19 mouse cellular contexts compared by ENCODE assay signal in the genomic region with DNA sequence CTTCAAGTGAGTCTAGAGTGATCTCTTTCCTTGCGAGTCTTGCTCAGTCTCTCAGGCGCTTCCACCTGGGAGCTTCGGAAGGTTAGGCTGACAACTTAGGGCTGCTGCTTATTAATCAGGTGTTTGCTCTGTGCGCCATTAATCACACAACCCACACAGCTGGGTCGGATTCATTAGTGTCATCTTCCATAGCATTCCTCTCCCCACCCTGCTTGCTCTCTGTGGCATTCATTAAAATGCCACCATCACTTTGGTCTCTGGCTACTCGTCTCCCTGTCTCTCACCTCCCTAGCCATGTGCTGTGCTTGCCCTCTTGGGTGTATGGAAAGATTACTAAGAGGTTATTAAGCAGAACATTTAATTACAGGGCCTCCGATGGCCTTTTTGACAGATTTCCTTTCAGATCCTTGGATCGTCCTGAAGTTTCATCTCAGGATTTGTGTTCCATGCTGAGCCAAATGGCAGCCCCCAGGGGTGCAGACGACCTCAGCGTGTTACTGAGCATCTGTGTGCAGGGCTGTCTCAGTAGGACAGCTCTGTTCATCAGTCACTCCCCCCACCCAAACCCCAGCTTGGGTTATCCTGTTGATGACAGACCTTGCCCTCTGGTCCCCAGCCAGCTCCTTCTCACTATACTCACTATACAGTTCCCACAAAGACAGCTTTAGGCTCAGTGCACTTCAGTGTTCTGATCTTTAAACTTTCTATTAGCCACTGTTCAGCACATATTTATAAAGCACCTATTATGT.
A peak's percentile ranks its signal among the peaks of the same experiment; 100 is the strongest.
DNase-seq lines count a peak whose midpoint lies in the region; ATAC-seq and TF ChIP-seq lines count a peak whose summit lies in the region.
"Had no signal": no experiment of that assay in that cellular context is flagged by ENCODE, and none has a peak within 500 bp of the region (broad histone marks: within the 10 kb centered on the region; RNA-seq: fewer than 3 reads in every experiment).

No protein-coding gene starts in this region.

- H3K9ac ChIP-seq in forebrain, embryonic 16.5 days (replicated peaks; ENCODE audit: low read depth, low read length), result no peak overlapping the region
- no peak overlapping the region for H3K9ac ChIP-seq in forebrain, embryonic 11.5 days (ENCODE audit: low read length)
- H3K9ac ChIP-seq in midbrain, embryonic 12.5 days (replicated peaks), result no peak overlapping the region
- no peak overlapping the region for H3K9ac ChIP-seq in midbrain, postnatal 0 days (replicated peaks; ENCODE audit: low read length, poor library complexity, severe bottlenecking)
- H3K9ac ChIP-seq in hindbrain, postnatal 0 days (replicated peaks; ENCODE audit: low read length), result no peak overlapping the region
- no peak overlapping the region for H3K9ac ChIP-seq in neural tube, embryonic 15.5 days (replicated peaks)
- H3K9ac ChIP-seq: heart, embryonic 13.5 days had no signal

- H3K27ac ChIP-seq in forebrain, embryonic 16.5 days (ENCODE audit: low read length), result no peak overlapping the region
- H3K27ac ChIP-seq in forebrain, embryonic 11.5 days (ENCODE audit: low read depth, low read length), result no peak overlapping the region
- H3K27ac ChIP-seq in midbrain, embryonic 12.5 days (replicated peaks), result no peak overlapping the region
- H3K27ac ChIP-seq in midbrain, postnatal 0 days (ENCODE audit: low read depth, low read length), result no peak overlapping the region
- no peak overlapping the region for H3K27ac ChIP-seq in hindbrain, postnatal 0 days
- no peak overlapping the region for H3K27ac ChIP-seq in neural tube, embryonic 15.5 days (replicated peaks)
- H3K27ac ChIP-seq: heart, embryonic 13.5 days; stomach, postnatal 0 days had no signal

- no peaks in the 10 kb centered on the region for H3K27me3 ChIP-seq in forebrain, embryonic 16.5 days (replicated peaks; ENCODE audit: control insufficient read depth, insufficient read depth, low read length)
- H3K27me3 ChIP-seq in forebrain, embryonic 11.5 days (ENCODE audit: control insufficient read depth, insufficient read depth, low read length), result no peaks in the 10 kb centered on the region
- no peaks in the 10 kb centered on the region for H3K27me3 ChIP-seq in midbrain, embryonic 12.5 days
- no peaks in the 10 kb centered on the region for H3K27me3 ChIP-seq in midbrain, postnatal 0 days (ENCODE audit: insufficient read depth, low read length)
- H3K27me3 ChIP-seq in hindbrain, postnatal 0 days (ENCODE audit: insufficient read depth, low read length), result no peaks in the 10 kb centered on the region
- no peaks in the 10 kb centered on the region for H3K27me3 ChIP-seq in neural tube, embryonic 15.5 days (replicated peaks)
- H3K27me3 ChIP-seq: heart, embryonic 13.5 days had no signal

- no peak for DNase-seq in forebrain, embryonic 11.5 days (ENCODE audit: low spot score)
- DNase-seq in midbrain, postnatal 0 days (ENCODE audit: low spot score), result no peak
- DNase-seq in hindbrain, postnatal 0 days (ENCODE audit: low spot score), result peak; percentile 10
- DNase-seq in right cerebral cortex, postnatal 4 days, result no peak
- no peak for DNase-seq in cerebellum, adult 9-11 months
- DNase-seq: adrenal gland, postnatal 25 days; B cell, adult 2 months; cerebellum, adult 2 months; gastrocnemius, postnatal 14 days; heart, adult 18-20 months; kidney, adult 8-10 months; liver; lung, postnatal 14 days; thymus, postnatal 14 days had no signal

- TF ChIP-seq CTCF in midbrain, postnatal 0 days (IDR thresholded peaks at IDR 0.05), result no peak
- TF ChIP-seq CTCF in hindbrain, postnatal 0 days (IDR thresholded peaks at IDR 0.05; ENCODE audit: low read depth), result no peak

- H3K4me2 ChIP-seq in forebrain, embryonic 16.5 days (ENCODE audit: low read length), result no peak overlapping the region
- no peak overlapping the region for H3K4me2 ChIP-seq in forebrain, embryonic 11.5 days (ENCODE audit: low read depth, low read length, severe bottlenecking)
- H3K4me2 ChIP-seq in midbrain, embryonic 12.5 days (replicated peaks), result no peak overlapping the region
- no peak overlapping the region for H3K4me2 ChIP-seq in midbrain, postnatal 0 days (ENCODE audit: low read depth, low read length, poor library complexity, severe bottlenecking)
- no peak overlapping the region for H3K4me2 ChIP-seq in hindbrain, postnatal 0 days (ENCODE audit: low read depth, low read length)
- H3K4me2 ChIP-seq in neural tube, embryonic 15.5 days, result no peak overlapping the region
- H3K4me2 ChIP-seq: heart, embryonic 13.5 days had no signal

- peak; percentile 57 for ATAC-seq in forebrain, embryonic 16.5 days
- no peak; the same call in 1 of the 2 replicates for ATAC-seq in forebrain, embryonic 11.5 days (replicated peaks; ENCODE audit: low FRiP score)
- ATAC-seq in midbrain, embryonic 12.5 days (ENCODE audit: low FRiP score, low read depth), result peak; percentile 80
- ATAC-seq in midbrain, postnatal 0 days (ENCODE audit: low FRiP score), result no peak
- ATAC-seq in hindbrain, postnatal 0 days, result 0 out of 2 replicates have a peak, but pooled peaks have one; percentile 10
- peak; percentile 29; the same call in 1 of the 2 replicates for ATAC-seq in neural tube, embryonic 15.5 days (ENCODE audit: low FRiP score)

- H3K36me3 ChIP-seq in forebrain, embryonic 16.5 days (ENCODE audit: control insufficient read depth, insufficient read depth), result no peaks in the 10 kb centered on the region
- H3K36me3 ChIP-seq in forebrain, embryonic 11.5 days (ENCODE audit: control insufficient read depth, insufficient read depth, low read length), result no peaks in the 10 kb centered on the region
- no peaks in the 10 kb centered on the region for H3K36me3 ChIP-seq in midbrain, embryonic 12.5 days
- no peaks in the 10 kb centered on the region for H3K36me3 ChIP-seq in midbrain, postnatal 0 days (ENCODE audit: insufficient read depth, low read length)
- H3K36me3 ChIP-seq in hindbrain, postnatal 0 days (ENCODE audit: insufficient read depth, low read length), result no peaks in the 10 kb centered on the region
- H3K36me3 ChIP-seq in neural tube, embryonic 15.5 days, result no peaks in the 10 kb centered on the region
- H3K36me3 ChIP-seq: heart, embryonic 13.5 days had no signal

- no peaks in the 10 kb centered on the region for H3K9me3 ChIP-seq in forebrain, embryonic 16.5 days (ENCODE audit: control insufficient read depth, low read length)
- H3K9me3 ChIP-seq in forebrain, embryonic 11.5 days (ENCODE audit: control insufficient read depth, low read length), result no peaks in the 10 kb centered on the region
- no peaks in the 10 kb centered on the region for H3K9me3 ChIP-seq in midbrain, embryonic 12.5 days
- no peaks in the 10 kb centered on the region for H3K9me3 ChIP-seq in midbrain, postnatal 0 days (ENCODE audit: low read length)
- no peaks in the 10 kb centered on the region for H3K9me3 ChIP-seq in hindbrain, postnatal 0 days (ENCODE audit: low read length)
- no peaks in the 10 kb centered on the region for H3K9me3 ChIP-seq in neural tube, embryonic 15.5 days (replicated peaks)
- H3K9me3 ChIP-seq: heart, embryonic 13.5 days had no signal

- peaks cover 7% of the 10 kb centered on the region for H3K4me1 ChIP-seq in forebrain, embryonic 16.5 days (replicated peaks; ENCODE audit: control insufficient read depth, insufficient read depth, low read length)
- H3K4me1 ChIP-seq in forebrain, embryonic 11.5 days (replicated peaks; ENCODE audit: control insufficient read depth, insufficient read depth, low read length), result no peaks in the 10 kb centered on the region
- peaks cover 10% of the 10 kb centered on the region; the same call in 1 of the 2 replicates for H3K4me1 ChIP-seq in midbrain, embryonic 12.5 days
- no peaks in the 10 kb centered on the region for H3K4me1 ChIP-seq in midbrain, postnatal 0 days (ENCODE audit: insufficient read depth, low read length)
- H3K4me1 ChIP-seq in hindbrain, postnatal 0 days (ENCODE audit: insufficient read depth, low read length), result peaks cover 5% of the 10 kb centered on the region; the same call in 1 of the 2 replicates
- H3K4me1 ChIP-seq in neural tube, embryonic 15.5 days, result peaks cover 18% of the 10 kb centered on the region

- 55% methylated on average over 10 of the region's 10 CpGs for WGBS in forebrain, embryonic 16.5 days
- WGBS in forebrain, embryonic 11.5 days, result 66% methylated on average over 10 of the region's 10 CpGs
- 55% methylated on average over 10 of the region's 10 CpGs for WGBS in midbrain, embryonic 12.5 days
- 44% methylated on average over 10 of the region's 10 CpGs for WGBS in midbrain, postnatal 0 days
- 44% methylated on average over 10 of the region's 10 CpGs for WGBS in hindbrain, postnatal 0 days
- WGBS in neural tube, embryonic 15.5 days, result 41% methylated on average over 10 of the region's 10 CpGs

- H3K4me3 ChIP-seq in forebrain, embryonic 16.5 days (replicated peaks; ENCODE audit: low read length), result no peak overlapping the region
- H3K4me3 ChIP-seq in forebrain, embryonic 11.5 days (ENCODE audit: low read depth, low read length), result no peak overlapping the region
- H3K4me3 ChIP-seq in midbrain, embryonic 12.5 days, result no peak overlapping the region
- H3K4me3 ChIP-seq in midbrain, postnatal 0 days (ENCODE audit: low read depth, low read length), result no peak overlapping the region
- no peak overlapping the region for H3K4me3 ChIP-seq in hindbrain, postnatal 0 days (ENCODE audit: low read length)
- no peak overlapping the region for H3K4me3 ChIP-seq in neural tube, embryonic 15.5 days (replicated peaks)
- H3K4me3 ChIP-seq: heart, embryonic 13.5 days had no signal

Comparison
In these comparisons a context has a peak if more than half of its experiments do, and no peak if none do; other contexts are left out.
1. ATAC-seq: peak in forebrain, embryonic 16.5 days (single experiment), midbrain, embryonic 12.5 days (single experiment), hindbrain, postnatal 0 days (single experiment) and neural tube, embryonic 15.5 days (single experiment); none in forebrain, embryonic 11.5 days (single experiment) and midbrain, postnatal 0 days (single experiment).